Mouse (Mus musculus): Measurements from ENCODE around the gene Setd5. TPM values are rescaled to one million over a fixed set of nuclear protein-coding genes. Genes with fewer than 3 reads are reported as not detected.

The Setd5 gene
- polyA plus RNA-seq, 1 experiment from 2014 or later, result 90.0 TPM

- WGBS, result 93% methylated on average over 3 of the region's 3 CpGs
- H3K27me3 ChIP-seq (replicated peaks; ENCODE audit: control insufficient read depth, insufficient read depth, low read length), result no peaks in the 10 kb centered on the region
Measured at GRCm38 (mm10) chr6:113065186-113065585, 12.0 kb upstream of the Setd5 start.

GRCm38 (mm10) chr6:113069154-113069553 is 8.0 kb upstream of the Setd5 start:
- Histone ChIP-seq H3K9me3 (ENCODE audit: control insufficient read depth, low read length) (no peaks in the 10 kb centered on the region), H3K4me1 (replicated peaks; ENCODE audit: control insufficient read depth, insufficient read depth, low read length) (no peaks in the 10 kb centered on the region; the same call in 1 of the 2 replicates), H3K4me2 (ENCODE audit: low read length) (no peak overlapping the region), H3K36me3 (ENCODE audit: control insufficient read depth, insufficient read depth, low read length) (peaks cover 67% of the 10 kb centered on the region), H3K27me3 (replicated peaks; ENCODE audit: control insufficient read depth, insufficient read depth, low read length) (no peaks in the 10 kb centered on the region), H3K27ac (ENCODE audit: low read depth) (no peak overlapping the region), H3K4me3 (ENCODE audit: low read depth, low read length) (no peak overlapping the region), H3K9ac (ENCODE audit: low read length) (no peak overlapping the region)
- ATAC-seq (replicated peaks; ENCODE audit: low FRiP score, low TSS enrichment, low read depth), result no peak
- DNase-seq (ENCODE audit: low spot score), result no peak
- WGBS, result 97% methylated on average over 1 of the region's 1 CpGs

More at GRCm38 (mm10) chr6:113065186-113065585, 12.0 kb upstream of the Setd5 start:
- Histone ChIP-seq H3K4me3 (ENCODE audit: low read depth, low read length) (no peak overlapping the region), H3K9ac (ENCODE audit: low read length) (no peak overlapping the region), H3K4me1 (replicated peaks; ENCODE audit: control insufficient read depth, insufficient read depth, low read length) (no peaks in the 10 kb centered on the region), H3K36me3 (ENCODE audit: control insufficient read depth, insufficient read depth, low read length) (peaks cover 96% of the 10 kb centered on the region), H3K9me3 (ENCODE audit: control insufficient read depth, low read length) (no peaks in the 10 kb centered on the region), H3K4me2 (ENCODE audit: low read length) (no peak overlapping the region), H3K27ac (ENCODE audit: low read depth) (no peak overlapping the region)
- ATAC-seq (replicated peaks; ENCODE audit: low FRiP score, low TSS enrichment, low read depth) (no peak), DNase-seq (ENCODE audit: low spot score) (no peak)

GRCm38 (mm10) chr6:113075261-113075660 is 1.9 kb upstream of the Setd5 start:
- Histone ChIP-seq H3K9me3 (ENCODE audit: control insufficient read depth, low read length) (no peaks in the 10 kb centered on the region), H3K9ac (ENCODE audit: low read length) (peak overlapping the region; percentile 98), H3K27me3 (replicated peaks; ENCODE audit: control insufficient read depth, insufficient read depth, low read length) (no peaks in the 10 kb centered on the region), H3K27ac (ENCODE audit: low read depth) (peak overlapping the region; percentile 100), H3K4me1 (replicated peaks; ENCODE audit: control insufficient read depth, insufficient read depth, low read length) (peaks cover 19% of the 10 kb centered on the region), H3K4me3 (ENCODE audit: low read depth, low read length) (peak overlapping the region; percentile 80), H3K36me3 (ENCODE audit: control insufficient read depth, insufficient read depth, low read length) (peaks cover 9% of the 10 kb centered on the region; the same call in 1 of the 2 replicates), H3K4me2 (ENCODE audit: low read length) (peak overlapping the region; percentile 64)
- DNase-seq (ENCODE audit: low spot score), result no peak
- ATAC-seq (replicated peaks; ENCODE audit: low FRiP score, low TSS enrichment, low read depth), result no peak
- 25% methylated on average over 3 of the region's 3 CpGs for WGBS

- Histone ChIP-seq H3K4me3 (ENCODE audit: low read depth, low read length) (peak overlapping the region; percentile 80), H3K9me3 (ENCODE audit: control insufficient read depth, low read length) (no peaks in the 10 kb centered on the region), H3K27me3 (replicated peaks; ENCODE audit: control insufficient read depth, insufficient read depth, low read length) (no peaks in the 10 kb centered on the region), H3K36me3 (ENCODE audit: control insufficient read depth, insufficient read depth, low read length) (peaks cover 3% of the 10 kb centered on the region; the same call in 1 of the 2 replicates), H3K4me2 (ENCODE audit: low read length) (peak overlapping the region; percentile 64), H3K27ac (ENCODE audit: low read depth) (peak overlapping the region; percentile 100), H3K4me1 (replicated peaks; ENCODE audit: control insufficient read depth, insufficient read depth, low read length) (peaks cover 22% of the 10 kb centered on the region), H3K9ac (ENCODE audit: low read length) (peak overlapping the region; percentile 98)
- ATAC-seq (replicated peaks; ENCODE audit: low FRiP score, low TSS enrichment, low read depth), result peak; percentile 87
- WGBS, result under 1% methylated on average over 54 of the region's 55 CpGs
- DNase-seq (ENCODE audit: low spot score), result peak; percentile 97
Measured at GRCm38 (mm10) chr6:113076012-113076685, 1.0 kb upstream of the Setd5 start.

GRCm38 (mm10) chr6:113077569-113078030 is 435 bp downstream of the Setd5 start:
- Histone ChIP-seq H3K4me2 (ENCODE audit: low read length) (peak overlapping the region; percentile 98), H3K9me3 (ENCODE audit: control insufficient read depth, low read length) (no peaks in the 10 kb centered on the region), H3K9ac (ENCODE audit: low read length) (peak overlapping the region; percentile 98), H3K27me3 (replicated peaks; ENCODE audit: control insufficient read depth, insufficient read depth, low read length) (no peaks in the 10 kb centered on the region), H3K4me3 (ENCODE audit: low read depth, low read length) (peak overlapping the region; percentile 80), H3K27ac (ENCODE audit: low read depth) (peak overlapping the region; percentile 100), H3K4me1 (replicated peaks; ENCODE audit: control insufficient read depth, insufficient read depth, low read length) (peaks cover 34% of the 10 kb centered on the region), H3K36me3 (ENCODE audit: control insufficient read depth, insufficient read depth, low read length) (no peaks in the 10 kb centered on the region)
- DNase-seq (ENCODE audit: low spot score) (no peak), ATAC-seq (replicated peaks; ENCODE audit: low FRiP score, low TSS enrichment, low read depth) (no peak)
- under 1% methylated on average over 28 of the region's 28 CpGs for WGBS

GRCm38 (mm10) chr6:113078031-113078721 is 1.0 kb downstream of the Setd5 start:
- DNase-seq (ENCODE audit: low spot score) (peak; percentile 83), ATAC-seq (replicated peaks; ENCODE audit: low FRiP score, low TSS enrichment, low read depth) (no peak)
- H3K9ac ChIP-seq (ENCODE audit: low read length), result peak overlapping the region; percentile 98
- peak overlapping the region; percentile 100 for H3K27ac ChIP-seq (ENCODE audit: low read depth)
- H3K4me3 ChIP-seq (ENCODE audit: low read depth, low read length), result peak overlapping the region; percentile 80
- H3K36me3 ChIP-seq (ENCODE audit: control insufficient read depth, insufficient read depth, low read length), result peaks cover under 1% of the 10 kb centered on the region; the same call in 1 of the 2 replicates
- WGBS, result under 1% methylated on average over 18 of the region's 18 CpGs
- H3K4me2 ChIP-seq (ENCODE audit: low read length), result peak overlapping the region; percentile 98
- H3K27me3 ChIP-seq (replicated peaks; ENCODE audit: control insufficient read depth, insufficient read depth, low read length), result no peaks in the 10 kb centered on the region
- peaks cover 35% of the 10 kb centered on the region for H3K4me1 ChIP-seq (replicated peaks; ENCODE audit: control insufficient read depth, insufficient read depth, low read length)
- H3K9me3 ChIP-seq (ENCODE audit: control insufficient read depth, low read length), result no peaks in the 10 kb centered on the region

GRCm38 (mm10) chr6:113079492-113079891 is 2.3 kb downstream of the Setd5 start:
- ATAC-seq (replicated peaks; ENCODE audit: low FRiP score, low TSS enrichment, low read depth) (no peak), DNase-seq (ENCODE audit: low spot score) (peak; percentile 73)
- Histone ChIP-seq H3K4me3 (ENCODE audit: low read depth, low read length) (peak overlapping the region; percentile 80), H3K36me3 (ENCODE audit: control insufficient read depth, insufficient read depth, low read length) (peaks cover 3% of the 10 kb centered on the region; the same call in 1 of the 2 replicates), H3K4me2 (ENCODE audit: low read length) (peak overlapping the region; percentile 98), H3K4me1 (replicated peaks; ENCODE audit: control insufficient read depth, insufficient read depth, low read length) (peaks cover 38% of the 10 kb centered on the region), H3K9me3 (ENCODE audit: control insufficient read depth, low read length) (no peaks in the 10 kb centered on the region), H3K27me3 (replicated peaks; ENCODE audit: control insufficient read depth, insufficient read depth, low read length) (no peaks in the 10 kb centered on the region), H3K27ac (ENCODE audit: low read depth) (peak overlapping the region; percentile 100), H3K9ac (ENCODE audit: low read length) (peak overlapping the region; percentile 98)
- 2% methylated on average over 3 of the region's 3 CpGs for WGBS

- DNase-seq (ENCODE audit: low spot score) (peak; percentile 64), ATAC-seq (replicated peaks; ENCODE audit: low FRiP score, low TSS enrichment, low read depth) (no peak)
- Histone ChIP-seq H3K9me3 (ENCODE audit: control insufficient read depth, low read length) (no peaks in the 10 kb centered on the region), H3K27ac (ENCODE audit: low read depth) (no peak overlapping the region), H3K4me3 (ENCODE audit: low read depth, low read length) (no peak overlapping the region), H3K9ac (ENCODE audit: low read length) (no peak overlapping the region), H3K36me3 (ENCODE audit: control insufficient read depth, insufficient read depth, low read length) (peaks cover 3% of the 10 kb centered on the region; the same call in 1 of the 2 replicates), H3K27me3 (replicated peaks; ENCODE audit: control insufficient read depth, insufficient read depth, low read length) (no peaks in the 10 kb centered on the region), H3K4me2 (ENCODE audit: low read length) (peak overlapping the region; percentile 33), H3K4me1 (replicated peaks; ENCODE audit: control insufficient read depth, insufficient read depth, low read length) (peaks cover 30% of the 10 kb centered on the region)
- WGBS, result 24% methylated on average over 6 of the region's 6 CpGs
Measured at GRCm38 (mm10) chr6:113082229-113082628, 5.1 kb downstream of the Setd5 start.

Measured in intestine, embryonic 14.5 days (tissue).